Mouse (Mus musculus) heart, embryonic 15.5 days (tissue): ENCODE measurements at regions not wholly inside any gene's neighbourhood (a gene's known extent, or its start where the extent isn't known, plus 50 kb on each side); places are given as distances from the start of the nearest gene placed in this dataset.

Experiments
- ATAC-seq: fragments of 200-750 bp; cut with Nextera tagmentation; replicated peaks from 2 replicates; pipeline ENCODE4 v1.8.0; 2017; ENCODE audit warnings: low read depth, moderate TSS enrichment; ENCODE audit not compliant: insufficient number of reproducible peaks, insufficient read depth, low FRiP score
- H3K27ac ChIP-seq: fragments of 300-500 bp; sonication (generic); 2 replicates; pipeline ENCODE4 v1.5.1; 2015; ENCODE audit warnings: mild to moderate bottlenecking, inconsistent platforms
- H3K27me3 ChIP-seq: fragments of 300-500 bp; sonication (generic); 2 replicates; pipeline ENCODE4 v1.6.1; 2015; ENCODE audit warnings: inconsistent platforms
- H3K36me3 ChIP-seq: fragments of 300-500 bp; sonication (generic); 2 replicates; pipeline ENCODE4 v1.6.1; 2015; ENCODE audit warnings: mild to moderate bottlenecking, inconsistent platforms
- H3K4me1 ChIP-seq: fragments of 300-500 bp; sonication (generic); replicated peaks from 2 replicates; pipeline ENCODE4 v1.6.1; 2015; ENCODE audit warnings: inconsistent platforms
- H3K4me2 ChIP-seq: fragments of 300-500 bp; sonication (generic); 2 replicates; pipeline ENCODE4 v1.6.1; 2015; ENCODE audit warnings: inconsistent platforms, mild to moderate bottlenecking, moderate library complexity
- H3K4me3 ChIP-seq: fragments of 300-500 bp; sonication (generic); 2 replicates; pipeline ENCODE4 v1.5.1; 2015; ENCODE audit warnings: mild to moderate bottlenecking, inconsistent platforms
- H3K9ac ChIP-seq: fragments of 300-500 bp; sonication (generic); 2 replicates; pipeline ENCODE4 v1.6.1; 2015; ENCODE audit warnings: mild to moderate bottlenecking, inconsistent platforms
- H3K9me3 ChIP-seq: fragments of 300-500 bp; sonication (generic); replicated peaks from 2 replicates; pipeline ENCODE4 v1.6.1; 2016; ENCODE audit warnings: inconsistent platforms
- WGBS: fragments of 180-500 bp; shearing (Covaris S2); methylation state at CpG from one replicate; pipeline ENCODE4 v1.1.7; 2015; ENCODE audit warnings: mixed read lengths; 5-methylcytosine and 5-hydroxymethylcytosine counted together

- 8% methylated on average over 2 of the region's 2 CpGs for WGBS
- Histone ChIP-seq H3K27me3 (no peaks in the 10 kb centered on the region), H3K9me3 (no peaks in the 10 kb centered on the region), H3K36me3 (no peaks in the 10 kb centered on the region), H3K4me2 (no peak overlapping the region), H3K4me3 (no peak overlapping the region), H3K4me1 (peaks cover 17% of the 10 kb centered on the region), H3K9ac (no peak overlapping the region), H3K27ac (peak overlapping the region; percentile 55)
- no peak for ATAC-seq
Measured at GRCm38 (mm10) chr1:34686539-34686938, 107.1 kb downstream of the Amer3 start.

DNA sequence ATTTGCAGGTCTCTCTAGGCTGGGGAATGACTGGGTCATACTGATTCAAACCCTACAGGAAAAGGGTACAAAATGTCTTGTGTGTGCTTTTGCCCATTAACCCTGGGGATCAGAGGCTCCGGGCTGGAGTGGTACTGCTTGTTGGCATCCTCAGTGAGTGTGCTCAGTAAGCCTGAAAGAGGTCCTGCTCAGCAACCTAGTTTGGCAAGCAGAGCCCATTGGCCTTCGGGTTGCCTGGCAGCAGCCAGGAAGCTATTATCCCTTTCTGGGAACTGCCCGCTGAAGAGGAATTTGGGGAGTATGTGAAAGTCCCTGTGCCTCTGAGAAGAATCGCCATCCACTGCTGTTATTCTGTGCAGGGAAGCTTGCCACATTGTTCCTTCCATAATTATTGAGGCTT, 117.1 kb downstream of the Amer3 start:
- Histone ChIP-seq H3K27ac (no peak overlapping the region), H3K4me3 (no peak overlapping the region), H3K27me3 (no peaks in the 10 kb centered on the region), H3K4me2 (no peak overlapping the region), H3K9me3 (no peaks in the 10 kb centered on the region), H3K9ac (no peak overlapping the region), H3K4me1 (peaks cover 12% of the 10 kb centered on the region), H3K36me3 (no peaks in the 10 kb centered on the region)
- no peak for ATAC-seq
- 73% methylated on average over 4 of the region's 4 CpGs for whole genome bisulfite sequencing

DNA sequence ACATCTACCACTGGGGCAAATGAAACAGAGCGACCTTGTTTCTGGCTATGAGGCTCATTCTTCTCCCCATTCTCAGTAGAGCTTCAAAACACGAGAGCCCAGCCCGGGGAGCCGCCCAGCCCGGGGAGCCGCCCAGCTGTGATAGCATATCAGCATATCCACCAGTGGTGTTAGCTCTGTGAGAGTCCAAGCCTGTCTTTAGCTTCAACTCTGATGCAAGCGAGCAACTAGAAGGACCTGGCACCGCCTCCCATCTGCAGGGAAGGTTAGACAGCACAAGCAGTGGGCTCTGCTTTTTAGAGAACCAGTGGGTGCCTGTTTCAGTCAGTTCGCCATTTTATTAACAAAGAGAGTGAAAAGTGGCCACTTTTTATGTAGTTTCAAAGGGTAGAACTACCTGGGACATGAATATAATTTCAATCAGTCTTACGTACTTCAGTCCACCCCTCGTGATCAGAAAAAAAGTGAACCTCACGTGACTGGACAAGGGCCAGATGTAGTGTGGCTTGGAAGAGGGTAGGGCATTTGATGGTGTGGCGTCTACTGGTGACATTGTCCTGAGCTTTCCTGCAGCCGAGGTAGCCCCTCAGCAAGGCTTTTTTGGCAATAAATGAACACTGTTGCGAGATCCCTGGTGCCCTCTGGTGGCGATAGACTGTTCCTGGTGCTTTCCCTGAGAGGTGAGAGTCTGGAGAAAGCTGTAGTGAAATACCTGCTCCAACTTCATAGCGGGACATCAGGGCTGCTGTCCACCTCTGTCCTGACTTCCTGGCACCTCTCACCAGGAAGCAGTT, 121.0 kb downstream of the Amer3 start:
- WGBS: 26% methylated on average over 17 of the region's 17 CpGs
- Histone ChIP-seq H3K27me3 (no peaks in the 10 kb centered on the region), H3K9ac (0 out of 2 replicates have a peak overlapping the region, but pooled peaks have one; percentile 7), H3K4me1 (peaks cover 12% of the 10 kb centered on the region), H3K27ac (no peak overlapping the region), H3K4me2 (peak overlapping the region; percentile 54), H3K36me3 (no peaks in the 10 kb centered on the region), H3K9me3 (no peaks in the 10 kb centered on the region), H3K4me3 (peak overlapping the region; percentile 24; the same call in 1 of the 2 replicates)
- no peak for ATAC-seq

DNA sequence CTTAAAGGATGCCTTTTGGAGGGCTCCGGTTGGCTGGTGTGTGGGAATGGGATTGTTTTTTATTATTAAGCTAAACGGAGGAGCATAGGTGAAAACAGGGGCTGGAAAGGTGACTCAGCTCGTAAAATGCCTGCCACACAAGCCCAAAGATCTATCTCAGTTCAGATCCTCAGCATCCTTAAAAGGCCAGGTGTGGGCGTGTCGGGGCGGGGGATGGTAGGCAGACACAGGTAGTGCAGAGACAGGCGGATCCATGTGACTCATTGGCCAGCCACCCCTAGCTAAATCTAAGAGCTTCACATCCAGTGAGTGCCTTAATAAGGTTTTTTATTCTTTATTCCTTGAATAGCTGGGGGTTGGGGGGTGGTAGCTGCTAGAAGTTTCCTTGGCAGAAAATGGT, 122.0 kb downstream of the Amer3 start:
- Histone ChIP-seq H3K9me3 (no peaks in the 10 kb centered on the region), H3K4me2 (no peak overlapping the region), H3K4me3 (no peak overlapping the region), H3K27ac (no peak overlapping the region), H3K36me3 (no peaks in the 10 kb centered on the region), H3K4me1 (peaks cover 12% of the 10 kb centered on the region), H3K27me3 (no peaks in the 10 kb centered on the region), H3K9ac (no peak overlapping the region)
- ATAC-seq: no peak
- WGBS: 79% methylated on average over 7 of the region's 7 CpGs

- 82% methylated on average over 2 of the region's 2 CpGs for WGBS
Measured at GRCm38 (mm10) chr1:34709089-34709488, 129.6 kb downstream of the Amer3 start.

GRCm38 (mm10) chr1:34722674-34723073, 120.2 kb downstream of the Fam168b start:
- no peak for ATAC-seq
- H3K27me3 ChIP-seq: no peaks in the 10 kb centered on the region

More at GRCm38 (mm10) chr1:34709089-34709488, 129.6 kb downstream of the Amer3 start:
- no peak overlapping the region for H3K4me3 ChIP-seq
- H3K27ac ChIP-seq: no peak overlapping the region
- no peaks in the 10 kb centered on the region for H3K27me3 ChIP-seq
- H3K9ac ChIP-seq: no peak overlapping the region
- no peaks in the 10 kb centered on the region for H3K36me3 ChIP-seq
- no peaks in the 10 kb centered on the region for H3K4me1 ChIP-seq
- ATAC-seq: no peak
- H3K4me2 ChIP-seq: no peak overlapping the region
- H3K9me3 ChIP-seq: no peaks in the 10 kb centered on the region

GRCm38 (mm10) chr1:34732156-34732555, 110.7 kb downstream of the Fam168b start:
- no peak for ATAC-seq
- Histone ChIP-seq H3K27me3 (no peaks in the 10 kb centered on the region), H3K36me3 (no peaks in the 10 kb centered on the region), H3K4me3 (no peak overlapping the region), H3K9ac (no peak overlapping the region), H3K9me3 (no peaks in the 10 kb centered on the region), H3K4me1 (peaks cover 3% of the 10 kb centered on the region; the same call in 1 of the 2 replicates), H3K4me2 (no peak overlapping the region), H3K27ac (no peak overlapping the region)
- 46% methylated on average over 7 of the region's 7 CpGs for WGBS

More at GRCm38 (mm10) chr1:34722674-34723073, 120.2 kb downstream of the Fam168b start:
- H3K9me3 ChIP-seq: no peaks in the 10 kb centered on the region
- no peak overlapping the region for H3K27ac ChIP-seq
- H3K36me3 ChIP-seq: no peaks in the 10 kb centered on the region
- H3K4me3 ChIP-seq: no peak overlapping the region
- H3K9ac ChIP-seq: no peak overlapping the region
- H3K4me1 ChIP-seq: no peaks in the 10 kb centered on the region
- 57% methylated on average over 5 of the region's 5 CpGs for WGBS
- H3K4me2 ChIP-seq: no peak overlapping the region

GRCm38 (mm10) chr1:34733026-34733913, 109.6 kb downstream of the Fam168b start:
- Histone ChIP-seq H3K4me2 (no peak overlapping the region), H3K27me3 (no peaks in the 10 kb centered on the region), H3K9me3 (no peaks in the 10 kb centered on the region), H3K9ac (no peak overlapping the region), H3K4me3 (no peak overlapping the region), H3K27ac (no peak overlapping the region), H3K36me3 (no peaks in the 10 kb centered on the region), H3K4me1 (peaks cover 3% of the 10 kb centered on the region; the same call in 1 of the 2 replicates)
- ATAC-seq: no peak
- WGBS: 62% methylated on average over 17 of the region's 17 CpGs

- no peak for ATAC-seq
- 49% methylated on average over 14 of the region's 14 CpGs for WGBS
- no peak overlapping the region for H3K27ac ChIP-seq
- no peak overlapping the region for H3K4me2 ChIP-seq
- H3K4me1 ChIP-seq: no peaks in the 10 kb centered on the region
- H3K4me3 ChIP-seq: no peak overlapping the region
- no peaks in the 10 kb centered on the region for H3K27me3 ChIP-seq
- H3K9me3 ChIP-seq: no peaks in the 10 kb centered on the region
- H3K9ac ChIP-seq: no peak overlapping the region
- H3K36me3 ChIP-seq: no peaks in the 10 kb centered on the region
Measured at GRCm38 (mm10) chr1:34738386-34739067, 104.3 kb downstream of the Fam168b start.

DNA sequence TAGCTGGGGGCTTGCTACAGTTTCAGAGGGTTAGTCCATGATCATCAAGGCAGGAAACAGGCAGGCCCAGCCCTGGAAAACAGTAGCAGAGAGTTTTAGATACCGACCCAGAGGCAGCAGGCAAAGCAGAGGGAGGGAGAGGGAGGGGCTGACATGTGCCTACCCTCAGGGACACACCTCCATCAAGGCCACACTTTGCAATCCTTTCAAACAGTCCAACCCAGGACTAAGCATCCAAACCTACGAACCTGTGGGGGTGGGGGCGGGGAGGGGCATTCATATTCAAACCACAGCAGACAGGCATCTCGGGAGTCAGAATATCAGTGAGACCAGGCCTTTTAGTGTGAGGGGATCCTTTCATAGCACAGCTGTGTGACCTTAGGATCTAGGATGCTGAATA, 103.2 kb downstream of the Fam168b start:
- Histone ChIP-seq H3K27ac (no peak overlapping the region), H3K4me2 (no peak overlapping the region), H3K4me1 (no peaks in the 10 kb centered on the region), H3K9me3 (no peaks in the 10 kb centered on the region), H3K9ac (no peak overlapping the region), H3K4me3 (no peak overlapping the region), H3K36me3 (no peaks in the 10 kb centered on the region), H3K27me3 (no peaks in the 10 kb centered on the region)
- 60% methylated on average over 4 of the region's 4 CpGs for WGBS
- no peak for ATAC-seq

DNA sequence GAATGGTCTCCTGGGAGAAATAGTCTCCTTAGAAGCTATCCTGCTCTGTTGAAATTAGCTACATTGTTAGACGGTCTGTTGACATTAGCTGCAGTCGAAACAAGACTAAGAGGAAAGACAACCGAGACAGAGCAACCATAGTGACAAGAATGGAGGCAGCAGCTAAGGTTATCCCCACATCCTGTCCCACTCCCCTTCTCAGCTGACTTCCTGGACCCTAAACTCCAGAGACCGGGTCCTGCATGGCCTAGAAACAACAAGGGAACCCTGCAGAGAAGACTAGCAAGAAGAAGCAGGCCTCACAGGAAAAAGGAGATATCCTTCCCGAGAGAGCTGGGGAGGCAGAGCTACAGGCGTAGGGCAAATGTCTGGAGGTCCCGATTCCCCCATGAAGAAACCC, 102.0 kb downstream of the Fam168b start:
- 55% methylated on average over 7 of the region's 7 CpGs for whole genome bisulfite sequencing
- no peaks in the 10 kb centered on the region for H3K9me3 ChIP-seq
- no peaks in the 10 kb centered on the region for H3K36me3 ChIP-seq
- no peaks in the 10 kb centered on the region for H3K27me3 ChIP-seq
- H3K4me2 ChIP-seq: no peak overlapping the region
- no peaks in the 10 kb centered on the region for H3K4me1 ChIP-seq
- H3K4me3 ChIP-seq: no peak overlapping the region
- H3K27ac ChIP-seq: no peak overlapping the region
- ATAC-seq: no peak
- no peak overlapping the region for H3K9ac ChIP-seq
